Mouse (Mus musculus) heart, embryonic 11.5 days (tissue): ENCODE measurements around the gene Sema6c. TPM values are rescaled to one million over a fixed set of nuclear protein-coding genes. Genes with fewer than 3 reads are reported as not detected.

Experiments
- ATAC-seq: fragments of 200-750 bp; cut with Nextera tagmentation; replicated peaks from 2 replicates; pipeline ENCODE4 v1.8.0; 2017; ENCODE audit warnings: moderate library complexity; ENCODE audit not compliant: insufficient number of reproducible peaks, low FRiP score, low TSS enrichment
- H3K27ac ChIP-seq: fragments of 300-500 bp; sonication (generic); 2 replicates; pipeline ENCODE4 v1.5.1; 2014; ENCODE audit warnings: mild to moderate bottlenecking, low read depth, low read length
- H3K27me3 ChIP-seq: fragments of 300-500 bp; sonication (generic); 2 replicates; pipeline ENCODE4 v1.6.1; 2014; ENCODE audit warnings: mild to moderate bottlenecking, low read length, mixed read lengths; ENCODE audit not compliant: control insufficient read depth, insufficient read depth
- H3K36me3 ChIP-seq: fragments of 300-500 bp; sonication (generic); 2 replicates; pipeline ENCODE4 v1.6.1; 2014; ENCODE audit warnings: mild to moderate bottlenecking, low read length, moderate library complexity, mixed read lengths; ENCODE audit not compliant: control insufficient read depth, insufficient read depth
- H3K4me1 ChIP-seq: fragments of 300-500 bp; sonication (generic); 2 replicates; pipeline ENCODE4 v1.6.1; 2014; ENCODE audit warnings: low read length; ENCODE audit not compliant: control insufficient read depth, insufficient read depth
- H3K4me2 ChIP-seq: fragments of 300-500 bp; sonication (generic); 2 replicates; pipeline ENCODE4 v1.6.1; 2014; ENCODE audit warnings: mild to moderate bottlenecking, moderate library complexity
- H3K4me3 ChIP-seq: fragments of 300-500 bp; sonication (generic); 2 replicates; pipeline ENCODE4 v1.5.1; 2014; ENCODE audit warnings: low read depth, low read length
- H3K9ac ChIP-seq: fragments of 300-500 bp; sonication (generic); 2 replicates; pipeline ENCODE4 v1.6.1; 2014; ENCODE audit warnings: mild to moderate bottlenecking, low read depth, low read length, moderate library complexity
- H3K9me3 ChIP-seq: fragments of 300-500 bp; sonication (generic); replicated peaks from 2 replicates; pipeline ENCODE4 v1.6.1; 2016; ENCODE audit warnings: low read length; ENCODE audit not compliant: control insufficient read depth
- WGBS: fragments of 180-500 bp; shearing (Covaris S2); extraction: QIAGEN DNeasy Blood & Tissue Kit; methylation state at CpG from one replicate; pipeline ENCODE4 v1.1.7; 2014; ENCODE audit not compliant: insufficient replicate concordance; 5-methylcytosine and 5-hydroxymethylcytosine counted together
- microRNA-seq: library from miRNA; unstranded; fragments of <30 nt; microRNA quantifications from one replicate; pipeline ENCODE4, GENCODE M21; 2016; ENCODE audit warnings: borderline number of aligned reads
- polyA plus RNA-seq: library from polyadenylated mRNA; unstranded; fragments of >200 nt; fragmentation: Nextera tagmentation; extraction: Ambion mirVana; gene quantifications from 2 replicates; pipeline ENCODE4 v1.2.1, GENCODE M21; 2014

Gene Sema6c
- polyA plus RNA-seq, 1 experiment from 2014 or later: 2.2 TPM

DNA sequence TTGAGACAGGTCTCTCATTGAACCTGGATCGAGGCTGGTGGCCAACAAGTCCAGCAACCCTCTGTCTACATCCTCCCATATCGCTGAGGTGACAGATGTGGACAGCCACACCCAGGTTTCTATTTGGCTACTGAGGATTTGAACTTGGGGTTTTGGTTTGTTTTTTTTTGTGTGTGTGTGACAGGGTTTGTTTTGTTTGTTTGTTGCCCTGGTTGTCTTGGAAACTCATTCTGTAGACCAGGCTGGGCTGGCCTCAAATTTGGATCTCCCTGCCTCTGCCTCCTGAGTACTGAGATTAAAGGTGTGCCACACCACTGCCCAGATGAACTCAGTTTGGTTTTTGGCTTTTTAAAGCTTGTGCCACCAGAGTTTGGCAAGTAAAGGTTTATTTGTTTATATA lies 62.8 kb downstream of the Sema6c start:
- Histone ChIP-seq H3K9ac (no peak overlapping the region), H3K4me1 (peaks cover 9% of the 10 kb centered on the region; the same call in 1 of the 2 replicates), H3K4me2 (no peak overlapping the region), H3K4me3 (no peak overlapping the region), H3K9me3 (no peaks in the 10 kb centered on the region), H3K36me3 (peaks cover 16% of the 10 kb centered on the region), H3K27ac (no peak overlapping the region), H3K27me3 (no peaks in the 10 kb centered on the region)
- WGBS: 82% methylated on average over 2 of the region's 2 CpGs
- no peak for ATAC-seq

Small RNA genes within 50 kb of the gene (microRNA-seq; reads per million reads assigned to microRNA genes)
- not detected for gene Mir8099-1

Other genes starting within 250 kb of the Sema6c start
- gene Selenbp1, start 227.4 kb upstream of the Sema6c start, polyA plus RNA-seq: 36.8 and 45.6 TPM in 2 replicates
- gene Rfx5, start 206.4 kb upstream of the Sema6c start, polyA plus RNA-seq: 6.7 and 7.9 TPM in 2 replicates
- gene Pi4kb, start 185.7 kb upstream of the Sema6c start, polyA plus RNA-seq: 12.9 and 18.5 TPM in 2 replicates
- gene Zfp687, start 145.0 kb upstream of the Sema6c start, polyA plus RNA-seq: 16.2 and 19.6 TPM in 2 replicates
- 231 and 247 TPM in 2 replicates for gene Psmd4, start 117.8 kb upstream of the Sema6c start, polyA plus RNA-seq
- gene Pip5k1a, start 53.5 kb upstream of the Sema6c start, polyA plus RNA-seq: 11.8 and 14.0 TPM in 2 replicates
- 108 and 113 TPM in 2 replicates for gene Vps72, start 49.4 kb upstream of the Sema6c start, polyA plus RNA-seq
- gene Tmod4, start 36.0 kb upstream of the Sema6c start, polyA plus RNA-seq: 0.53 and 0.83 TPM in 2 replicates
- 57.7 and 61.8 TPM in 2 replicates for gene Scnm1, start 26.4 kb upstream of the Sema6c start, polyA plus RNA-seq
- 6.5 and 7.6 TPM in 2 replicates for gene Lysmd1, start 26.4 kb upstream of the Sema6c start, polyA plus RNA-seq
- gene Tnfaip8l2, start 18.1 kb upstream of the Sema6c start, polyA plus RNA-seq: 0.79 and 1.5 TPM in 2 replicates
- gene Gabpb2, start 57.5 kb downstream of the Sema6c start, polyA plus RNA-seq: 5.4 and 7.2 TPM in 2 replicates
- gene Cdc42se1, start 68.3 kb downstream of the Sema6c start, polyA plus RNA-seq: 62.3 and 68.9 TPM in 2 replicates
- 16.4 and 21.0 TPM in 2 replicates for gene Mllt11, start 71.7 kb downstream of the Sema6c start, polyA plus RNA-seq
- gene Gm128, start 81.1 kb downstream of the Sema6c start, polyA plus RNA-seq: 0.30 and 0.62 TPM in 2 replicates
- not detected in 2 replicates for gene Bnipl, start 90.7 kb downstream of the Sema6c start, polyA plus RNA-seq
- 24.3 and 25.1 TPM in 2 replicates for gene Mindy1, start 120.9 kb downstream of the Sema6c start, polyA plus RNA-seq
- 24.7 and 32.2 TPM in 2 replicates for gene Prune1, start 121.6 kb downstream of the Sema6c start, polyA plus RNA-seq
- 0.84 and 1.5 TPM in 2 replicates for gene Anxa9, start 146.7 kb downstream of the Sema6c start, polyA plus RNA-seq
- gene Cers2, start 154.3 kb downstream of the Sema6c start, polyA plus RNA-seq: 117 and 125 TPM in 2 replicates
- 31.6 and 37.6 TPM in 2 replicates for gene Setdb1, start 196.7 kb downstream of the Sema6c start, polyA plus RNA-seq
- gene 4930558C23Rik, start 242.4 kb downstream of the Sema6c start, polyA plus RNA-seq: not detected in 2 replicates